Mouse (Mus musculus): ENCODE measurements at regions not wholly inside any gene's neighbourhood (a gene's known extent, or its start where the extent isn't known, plus 50 kb on each side); places are given as distances from the start of the nearest gene placed in this dataset.

GRCm38 (mm10) chr12:63598905-63599304 is 875.6 kb downstream of the Fscb start:
- no peak for ATAC-seq (ENCODE audit: low TSS enrichment)

DNA sequence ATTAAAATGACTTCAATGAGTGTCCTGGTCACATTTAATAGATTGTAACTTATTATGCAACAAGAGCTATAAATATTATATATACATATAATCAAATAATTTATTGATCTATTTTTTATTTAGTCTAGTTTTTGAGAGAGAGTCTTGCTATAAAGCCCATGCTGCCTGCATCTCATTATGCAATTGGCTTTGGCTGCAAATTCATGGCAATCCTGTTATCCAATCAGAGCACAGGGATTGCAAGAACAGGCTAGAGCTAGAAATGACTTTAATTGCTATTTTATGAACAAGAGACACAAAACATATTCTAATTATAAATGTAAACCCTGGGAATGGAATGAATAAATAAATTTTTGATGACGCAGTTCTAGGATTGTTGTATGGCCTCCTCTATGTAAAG is 919.8 kb downstream of the Fscb start:
- no peak for ATAC-seq (ENCODE audit: low TSS enrichment)

DNA sequence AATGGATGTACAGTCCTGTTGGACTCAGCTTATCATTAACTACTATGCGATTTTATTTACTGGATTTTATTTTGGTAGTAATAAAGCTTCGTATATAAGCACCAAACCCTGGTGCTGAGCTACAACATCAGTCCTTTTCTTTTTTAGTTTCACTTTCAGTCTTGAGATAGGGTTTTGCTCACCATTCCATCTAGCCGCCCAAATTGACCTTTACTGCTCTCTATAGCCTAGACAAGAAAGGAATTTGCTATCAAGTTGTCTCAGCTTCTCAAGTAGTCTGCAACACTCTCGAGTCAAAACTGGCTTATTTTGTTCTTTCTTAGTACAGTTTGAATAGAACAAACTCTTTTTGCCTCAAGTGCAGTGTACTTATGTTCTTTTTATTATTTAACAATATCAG is 921.7 kb downstream of the Fscb start:
- ATAC-seq (ENCODE audit: low TSS enrichment), result no peak

GRCm38 (mm10) chr12:63534084-63534483 is 940.4 kb downstream of the Fscb start:
- peak; percentile 98 for ATAC-seq (ENCODE audit: low TSS enrichment)

DNA sequence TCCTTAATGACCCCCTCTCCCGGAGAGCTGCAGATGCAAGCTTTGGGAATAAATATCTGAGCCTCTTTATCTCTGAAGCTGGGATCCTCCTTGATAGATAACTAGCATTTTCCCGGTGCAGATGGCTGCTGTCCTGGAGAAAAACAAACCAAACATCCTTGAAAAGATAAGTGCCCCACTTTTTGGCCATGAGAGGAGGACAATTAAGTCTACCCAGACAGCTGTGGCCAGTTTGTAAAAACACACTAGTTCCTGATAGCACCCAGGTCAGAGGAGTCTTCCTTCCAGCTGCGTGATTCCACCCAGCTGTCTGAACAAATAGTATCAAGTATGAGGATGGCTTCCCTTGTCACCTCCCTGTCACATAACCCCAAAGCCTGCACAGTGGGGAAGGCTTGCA is 970.7 kb downstream of the Fscb start:
- ATAC-seq (ENCODE audit: low TSS enrichment), result no peak

GRCm38 (mm10) chr12:63490405-63490804 is 984.1 kb downstream of the Fscb start:
- ATAC-seq (ENCODE audit: low TSS enrichment), result no peak

GRCm38 (mm10) chr12:63484087-63484486 is 990.4 kb downstream of the Fscb start:
- ATAC-seq (ENCODE audit: low TSS enrichment), result no peak

DNA sequence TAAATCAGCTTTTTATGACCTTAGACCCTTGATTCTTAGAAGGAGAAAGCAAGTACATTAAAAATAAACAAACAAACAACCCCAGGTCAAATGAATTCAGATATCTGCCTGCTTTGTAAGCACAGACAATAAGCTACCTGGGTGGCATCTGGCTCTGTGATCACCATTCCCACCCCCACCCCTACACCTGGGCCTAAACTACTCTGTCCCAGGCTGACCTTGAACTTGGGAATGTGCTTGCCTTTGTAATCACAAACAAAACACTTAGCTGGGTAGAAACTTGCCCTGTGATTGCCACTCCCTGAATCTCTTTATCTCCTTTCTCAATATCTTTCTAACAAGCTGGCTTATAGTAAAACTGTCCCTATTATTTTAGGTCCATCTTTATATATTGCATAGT is 1005.6 kb downstream of the Fscb start:
- ATAC-seq (ENCODE audit: low TSS enrichment), result no peak
